Mouse (Mus musculus) adrenal gland, postnatal 4 days (tissue): ENCODE data around the gene Tub. TPM values are rescaled to one million over a fixed set of nuclear protein-coding genes. Genes with fewer than 3 reads are reported as not detected.

Experiments
- DNase-seq, 2 experiments: peaks; one replicate each; pipeline ENCODE4 v3.0.0; 2021 to 2022; ENCODE audit warnings: low spot score in 2 of 2, mixed read lengths in 2 of 2
- total RNA-seq, 2 experiments: library from RNA; stranded (reverse); gene quantifications; 2 replicates each; pipeline ENCODE4 v1.2.3; 2021

The Tub gene
- total RNA-seq, 2 experiments from 2014 or later: 44.9 to 48.1 TPM

DNA sequence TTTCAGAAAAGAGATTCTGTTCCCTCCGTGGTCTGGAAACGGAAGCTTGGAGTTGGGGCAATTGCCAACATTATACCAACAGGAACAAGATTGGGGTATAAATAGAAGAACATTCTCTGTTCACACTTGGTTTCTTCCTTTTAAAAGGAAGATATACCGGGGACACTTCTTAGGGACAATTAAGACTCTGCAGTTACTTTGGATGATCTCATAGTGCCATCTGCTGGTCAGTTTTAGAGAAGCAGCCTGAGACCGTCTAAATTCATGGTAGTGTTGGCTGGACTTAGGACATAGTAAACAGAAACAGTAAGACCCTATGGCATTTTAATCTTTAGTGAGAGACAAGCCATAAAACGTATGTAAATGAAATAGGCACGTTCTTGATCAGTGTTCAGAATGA lies 78.1 kb downstream of the Tub start:
- no peak for DNase-seq

DNA sequence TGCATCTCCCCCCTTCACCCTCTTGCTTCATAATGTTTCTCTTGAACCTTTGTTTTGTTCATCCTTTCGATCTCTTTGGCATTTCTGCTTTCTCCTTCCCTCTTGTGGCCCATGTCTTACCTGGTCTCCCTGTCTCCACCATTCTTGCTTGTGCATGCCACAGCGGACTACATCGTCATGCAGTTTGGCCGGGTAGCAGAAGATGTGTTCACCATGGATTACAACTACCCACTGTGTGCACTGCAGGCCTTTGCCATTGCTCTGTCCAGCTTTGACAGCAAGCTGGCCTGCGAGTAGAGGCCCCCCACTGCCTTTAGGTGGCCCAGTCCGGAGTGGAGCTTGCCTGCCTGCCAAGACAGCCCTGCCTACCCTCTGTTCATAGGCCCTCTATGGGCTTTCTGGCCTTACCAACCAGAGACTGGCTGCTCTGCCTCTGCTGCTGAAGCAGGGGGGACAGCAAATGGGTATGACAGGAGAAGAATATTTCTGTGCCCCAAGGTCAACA lies 79.9 kb downstream of the Tub start:
- DNase-seq: no peak

DNA sequence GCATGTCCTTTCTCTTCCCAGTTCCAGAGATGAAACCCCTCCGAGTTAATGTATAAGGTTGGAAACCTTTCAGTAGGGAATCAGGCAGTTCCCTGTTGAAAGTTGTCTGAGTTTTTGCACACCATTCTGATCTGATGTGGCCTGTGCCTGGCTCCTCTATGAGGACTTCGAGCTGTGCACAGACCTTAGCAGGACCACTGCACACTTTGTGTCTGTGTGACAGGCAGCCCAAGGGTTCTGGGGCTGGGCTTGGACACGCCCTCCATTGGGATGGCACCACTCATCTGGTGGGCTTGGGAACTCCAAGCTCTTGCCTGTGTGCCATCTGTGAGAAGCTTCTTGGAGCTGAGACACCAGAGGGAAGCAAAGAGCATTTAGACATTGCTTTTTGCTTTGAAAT lies 81.2 kb downstream of the Tub start:
- DNase-seq: no peak

DNA sequence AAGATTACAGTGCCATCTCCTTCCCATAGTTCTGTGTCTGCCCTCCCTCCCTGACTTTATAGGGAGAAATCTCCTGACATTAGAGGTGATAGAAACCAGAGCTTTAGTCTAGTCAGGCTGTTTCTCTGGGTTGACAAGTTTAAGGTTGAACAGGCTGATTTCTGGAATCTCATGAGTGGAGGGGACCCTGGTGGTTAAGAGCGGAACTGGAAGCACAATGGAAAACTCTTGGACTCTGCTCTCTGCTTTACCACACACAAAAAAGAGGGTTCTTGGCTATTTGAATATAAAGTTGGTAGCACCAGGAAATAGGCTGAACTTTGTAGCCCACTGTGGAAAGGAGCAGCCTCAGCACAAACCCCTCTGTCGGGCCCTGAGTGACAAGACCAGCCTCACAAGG lies 81.9 kb downstream of the Tub start:
- no peak for DNase-seq

DNA sequence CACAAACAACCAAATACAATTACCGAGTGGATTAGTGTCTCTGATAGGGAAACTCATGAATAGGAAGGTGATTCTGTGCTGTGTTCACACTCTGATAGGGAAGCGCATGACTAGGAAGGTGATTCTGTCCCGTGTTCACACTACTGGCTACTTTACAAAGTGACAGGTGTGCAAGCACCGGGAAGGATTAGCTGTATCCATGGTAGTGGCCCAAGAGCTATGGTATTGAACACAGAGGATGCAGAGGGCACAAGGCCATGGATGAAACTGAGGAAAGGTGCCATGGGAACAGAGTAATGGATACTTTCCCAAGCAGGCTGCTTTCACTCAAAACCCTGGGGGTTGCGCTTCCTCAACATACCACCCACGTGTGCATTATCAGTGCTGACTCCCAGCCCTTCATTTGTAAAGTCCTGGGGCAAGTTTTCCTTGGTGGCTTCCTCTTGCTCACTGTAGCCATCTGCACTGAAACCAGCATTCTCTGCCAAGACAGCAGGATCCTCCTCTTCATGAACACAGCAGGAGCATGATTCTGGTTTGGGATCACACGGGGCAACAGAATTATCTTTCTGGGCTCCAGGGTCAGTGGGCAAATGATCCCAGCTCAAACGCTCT lies 88.1 kb downstream of the Tub start:
- DNase-seq: no peak

DNA sequence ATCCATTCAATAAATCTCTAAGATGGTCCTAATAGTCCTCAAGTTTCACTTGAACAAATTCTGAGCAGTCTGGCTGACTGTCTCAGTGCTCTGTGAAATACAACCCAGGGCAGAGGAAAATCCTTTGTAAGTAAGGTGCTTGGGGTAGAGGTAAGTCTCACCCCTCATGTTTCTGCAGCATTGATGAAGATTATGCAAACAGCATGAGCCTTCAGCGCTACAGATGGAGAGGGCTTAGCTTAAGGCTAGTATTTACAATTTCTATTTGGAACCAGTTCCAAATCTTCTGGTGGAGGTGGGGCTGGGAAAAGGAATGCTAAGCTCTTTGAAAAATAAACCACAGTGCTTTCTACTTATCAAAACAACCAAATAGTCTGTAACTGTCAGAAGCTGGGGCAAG lies 88.8 kb downstream of the Tub start:
- no peak for DNase-seq

DNA sequence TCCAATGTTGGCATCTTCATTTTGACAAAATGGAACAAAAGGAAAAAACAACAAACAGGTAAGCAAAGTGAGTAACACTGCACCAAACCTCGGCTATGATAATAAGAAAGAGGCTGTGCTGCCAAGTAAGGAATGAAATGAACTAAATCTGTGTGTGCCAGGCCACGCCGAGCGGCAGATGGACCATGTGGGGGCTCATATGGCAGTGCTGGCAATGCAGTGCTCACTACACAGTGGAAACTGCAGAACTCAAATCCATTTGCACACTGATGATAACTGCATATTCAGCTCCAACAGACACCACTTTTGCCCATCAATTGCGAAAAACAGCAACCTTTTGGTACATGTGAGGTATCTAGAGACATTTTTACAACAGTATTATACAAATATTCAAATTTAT lies 89.3 kb downstream of the Tub start:
- no peak for DNase-seq

DNA sequence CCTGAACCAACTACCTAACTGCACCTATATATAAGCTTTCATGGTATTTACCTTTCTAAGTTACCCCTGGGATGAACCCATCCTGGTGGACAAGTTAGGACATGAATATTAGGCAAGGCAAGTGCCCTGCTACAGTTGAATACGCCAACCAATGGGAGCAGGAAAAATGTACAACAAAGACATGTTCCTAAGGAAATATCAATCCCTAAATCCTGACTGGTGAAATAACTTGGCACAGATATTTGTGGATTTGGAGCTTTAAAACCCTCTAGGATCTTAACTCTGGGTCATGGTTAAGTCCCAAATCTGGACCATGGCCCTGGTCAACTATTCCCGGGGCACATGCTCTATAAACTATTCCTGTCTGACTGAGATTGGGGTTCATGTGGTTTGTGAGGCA lies 95.7 kb downstream of the Tub start:
- DNase-seq: no peak

DNA sequence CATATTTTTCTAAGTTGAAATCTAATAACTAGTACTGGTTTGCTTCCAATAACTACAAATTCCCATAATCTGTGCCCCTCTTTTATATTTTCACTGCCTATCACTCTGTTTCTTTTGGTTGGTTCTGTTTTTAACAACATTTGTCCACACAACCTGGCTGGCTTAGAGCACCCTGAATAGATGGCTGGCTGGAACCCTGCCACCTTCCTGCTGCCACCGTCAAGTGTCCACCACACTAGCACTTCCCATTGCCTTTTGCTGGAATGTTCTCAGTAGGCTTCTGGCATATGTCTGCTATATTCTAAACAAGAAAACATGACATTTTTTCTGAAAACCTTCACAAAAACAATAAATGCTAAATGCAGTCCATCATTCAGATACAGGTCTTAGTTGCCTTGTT lies 100.7 kb downstream of the Tub start:
- no peak for DNase-seq

DNA sequence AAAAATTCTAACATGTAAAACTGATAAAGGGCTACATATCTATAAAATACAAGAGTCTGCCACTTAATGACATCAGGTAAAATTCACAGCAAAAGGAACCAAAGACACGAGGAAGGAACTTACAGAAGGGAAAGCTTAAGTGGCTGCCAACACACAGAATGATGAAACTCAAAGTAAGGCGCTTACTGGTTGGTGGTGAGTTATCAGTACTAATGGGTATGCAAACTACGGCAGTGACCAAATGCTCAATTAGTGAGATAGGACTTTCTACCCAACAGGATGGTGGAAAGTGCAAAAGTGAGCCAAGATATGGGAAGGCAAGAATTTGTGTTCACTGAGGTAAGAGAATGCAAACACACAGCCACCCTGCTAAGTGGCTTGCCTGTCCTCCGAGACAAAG lies 109.4 kb downstream of the Tub start:
- no peak for DNase-seq

DNA sequence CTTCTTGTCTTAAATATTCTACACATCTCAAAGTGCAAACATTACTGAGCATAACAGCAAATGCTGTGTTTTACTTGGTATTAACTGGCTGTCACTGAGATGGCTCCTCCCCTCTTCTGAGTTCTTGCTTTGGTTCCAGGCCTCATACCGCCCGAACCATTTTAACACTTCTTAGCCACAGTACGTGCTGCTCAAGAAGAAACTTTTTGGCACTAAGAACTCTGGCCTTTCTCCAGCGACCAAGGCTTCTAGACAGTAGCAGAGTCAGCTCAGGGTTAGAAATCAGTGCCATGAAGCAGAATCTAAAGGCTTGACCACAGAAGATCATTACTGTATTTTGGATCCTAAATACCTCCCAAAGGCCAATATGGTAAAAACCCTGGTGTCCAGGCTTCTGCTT lies 119.5 kb downstream of the Tub start:
- no peak for DNase-seq

DNA sequence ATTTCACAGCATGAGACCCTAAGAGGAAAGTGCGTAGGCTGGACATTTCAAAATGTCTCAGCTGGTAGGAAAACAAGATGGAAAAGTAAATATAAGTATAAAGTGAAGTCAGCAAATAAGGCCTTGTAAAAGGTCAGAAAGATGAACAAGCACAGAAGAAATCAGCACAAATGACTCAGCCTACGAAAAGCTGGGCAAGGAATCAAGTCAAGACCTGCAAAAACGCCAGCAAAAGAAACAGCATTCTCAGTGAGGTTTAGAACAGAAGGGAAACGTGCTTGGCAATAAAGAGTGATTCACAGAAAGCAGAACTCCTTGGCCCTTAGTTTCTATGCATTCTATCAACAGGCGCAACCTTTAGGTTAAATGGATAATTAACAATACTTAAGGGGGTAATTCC lies 122.2 kb downstream of the Tub start:
- DNase-seq: no peak

DNA sequence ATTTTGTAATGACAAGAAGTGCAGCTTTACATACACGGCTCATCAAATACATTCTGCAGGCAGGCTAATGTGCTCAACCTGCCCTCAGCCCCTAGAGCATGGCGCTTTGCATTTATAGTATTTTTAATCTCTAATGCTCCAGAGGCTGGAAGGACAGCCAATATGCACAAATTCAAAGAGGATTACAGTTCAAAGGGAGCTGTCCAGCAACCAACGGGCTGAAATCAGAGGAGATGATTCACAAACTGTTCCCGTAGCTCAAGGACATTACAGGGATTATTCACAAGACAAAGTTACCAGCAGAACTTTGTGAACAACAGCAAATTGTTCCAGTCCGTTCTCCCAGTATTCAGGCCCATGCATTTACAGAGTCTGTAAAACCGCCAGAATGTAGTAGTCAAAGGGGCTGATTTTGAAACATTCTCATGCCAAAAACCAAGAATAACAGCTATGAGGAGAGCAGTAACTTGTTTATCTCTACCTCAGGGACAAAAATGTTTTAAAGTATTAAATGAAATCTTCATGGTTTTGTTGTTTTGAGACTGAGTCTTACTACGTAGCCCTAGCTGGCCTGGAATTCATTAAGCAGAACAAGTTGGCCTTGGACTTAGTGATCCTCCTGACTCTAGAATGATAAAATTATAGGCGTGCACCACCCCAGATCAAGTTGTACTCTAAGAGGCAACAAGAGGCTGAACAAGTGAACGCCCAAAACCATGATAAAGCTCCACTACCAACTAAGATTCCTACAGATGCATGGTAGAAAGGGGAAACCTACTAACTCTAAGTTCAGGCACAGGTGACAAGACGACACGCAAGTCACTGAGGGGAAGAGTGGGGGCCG lies 132.4 kb downstream of the Tub start:
- peak; percentile 14 to 51 for DNase-seq

DNA sequence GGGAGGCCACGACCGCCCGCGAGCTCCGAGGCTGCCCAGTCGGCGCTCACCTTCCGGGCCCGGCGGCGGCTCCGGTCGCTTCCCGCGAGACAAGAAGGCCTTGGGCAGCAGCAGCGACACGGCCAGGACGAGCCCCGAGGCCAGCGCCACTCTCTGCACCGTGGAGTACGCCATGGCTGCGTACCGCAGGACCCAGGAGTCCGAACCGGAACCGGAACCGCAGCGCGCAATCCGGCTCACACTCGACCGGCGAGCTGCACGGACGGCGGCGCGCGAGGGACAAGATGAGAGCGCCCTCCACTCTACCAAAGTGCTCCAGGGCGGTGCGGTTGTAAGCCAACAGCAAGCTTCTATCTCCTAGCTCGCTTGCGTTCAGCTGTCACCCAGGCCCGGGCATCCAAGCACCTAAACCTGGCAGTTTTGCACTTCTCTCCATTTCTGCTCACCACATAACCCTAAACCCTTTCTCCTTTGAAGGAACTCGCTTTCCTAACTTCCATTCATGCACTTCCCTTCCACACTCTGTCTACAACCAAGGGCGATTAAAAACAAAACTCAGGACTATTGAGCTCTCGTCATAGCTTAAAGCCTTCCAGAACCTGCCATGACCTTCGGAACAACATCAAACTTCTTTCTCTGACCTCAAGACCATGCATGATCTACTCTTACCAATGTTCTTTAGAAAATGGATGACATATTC lies 133.1 kb downstream of the Tub start, which contains the start of gene Ric3:
Ric3 (minus strand) TSS at position 219 of the 700 bp plus-strand sequence.
- DNase-seq: peak; percentile 42 to 44

DNA sequence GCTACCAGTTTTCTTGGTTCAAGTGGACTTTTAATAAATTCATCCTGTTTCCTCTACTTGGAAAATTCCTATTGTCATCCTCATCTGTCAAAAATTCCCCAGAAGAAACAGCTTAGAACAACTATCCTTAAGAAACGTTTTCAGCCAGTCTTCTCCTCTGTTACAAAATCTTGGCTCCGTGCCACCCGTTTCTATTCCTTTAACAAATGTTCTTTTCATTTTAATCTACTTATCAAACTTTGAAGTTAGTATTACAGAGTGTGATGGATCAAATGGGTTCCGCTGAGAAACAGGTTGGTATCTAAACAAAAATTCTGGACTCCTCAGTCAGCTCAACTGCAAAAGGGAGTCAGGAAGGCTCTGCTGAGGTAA lies 133.7 kb downstream of the Tub start:
- DNase-seq: no peak

Other genes starting within 250 kb of the Tub start
- not detected for gene Olfr512, start 237.0 kb upstream of the Tub start, total RNA-seq
- not detected for gene Olfr513, start 199.4 kb upstream of the Tub start, total RNA-seq
- not detected for gene Olfr514, start 124.3 kb upstream of the Tub start, total RNA-seq
- not detected for gene Olfr516, start 99.8 kb upstream of the Tub start, total RNA-seq
- not detected for gene Olfr517, start 78.0 kb upstream of the Tub start, total RNA-seq
- gene Olfr518, start 65.3 kb upstream of the Tub start, total RNA-seq: not detected
- not detected for gene Olfr519, start 55.9 kb upstream of the Tub start, total RNA-seq
- gene Nlrp10, start 20.2 kb upstream of the Tub start, total RNA-seq: under 1 TPM; 0.48 to 0.62 TPM
- 100 to 1,000 TPM; 246 to 249 TPM for gene Eif3f, start 15.9 kb upstream of the Tub start, total RNA-seq
- gene Ric3, start 133.0 kb downstream of the Tub start, total RNA-seq: 10 to 100 TPM; 24.6 to 28.1 TPM
- 10 to 100 TPM; 10.0 to 11.1 TPM for gene Lmo1, start 224.9 kb downstream of the Tub start, total RNA-seq